Mouse (Mus musculus): ENCODE measurements around the gene Trhr2. TPM values are rescaled to one million over a fixed set of nuclear protein-coding genes. Genes with fewer than 3 reads are reported as not detected.
A peak's percentile ranks its signal among the peaks of the same experiment; 100 is the strongest.
"Not testable (repeated sequence)": the region's sequence is repeated elsewhere in the genome, so short reads cannot be mapped to it uniquely, and the experiment has no call there.

Gene Trhr2
- polyA plus RNA-seq, 1 experiment from 2014 or later, result 0.38 TPM

- 64% methylated on average over 8 of the region's 8 CpGs for WGBS
- Histone ChIP-seq H3K36me3 (no peaks in the 10 kb centered on the region), H3K27ac (no peak overlapping the region), H3K4me3 (no peak overlapping the region), H3K4me1 (peaks cover 11% of the 10 kb centered on the region), H3K4me2 (replicated peaks) (no peak overlapping the region), H3K9ac (0 out of 2 replicates have a peak overlapping the region, but pooled peaks have one; percentile 6), H3K27me3 (peaks cover 5% of the 10 kb centered on the region), H3K9me3 (no peaks in the 10 kb centered on the region)
- ATAC-seq (ENCODE audit: low FRiP score, low read depth), result no peak
Observed at GRCm38 (mm10) chr8:122329072-122329471, 31.5 kb downstream of the Trhr2 start.

DNA sequence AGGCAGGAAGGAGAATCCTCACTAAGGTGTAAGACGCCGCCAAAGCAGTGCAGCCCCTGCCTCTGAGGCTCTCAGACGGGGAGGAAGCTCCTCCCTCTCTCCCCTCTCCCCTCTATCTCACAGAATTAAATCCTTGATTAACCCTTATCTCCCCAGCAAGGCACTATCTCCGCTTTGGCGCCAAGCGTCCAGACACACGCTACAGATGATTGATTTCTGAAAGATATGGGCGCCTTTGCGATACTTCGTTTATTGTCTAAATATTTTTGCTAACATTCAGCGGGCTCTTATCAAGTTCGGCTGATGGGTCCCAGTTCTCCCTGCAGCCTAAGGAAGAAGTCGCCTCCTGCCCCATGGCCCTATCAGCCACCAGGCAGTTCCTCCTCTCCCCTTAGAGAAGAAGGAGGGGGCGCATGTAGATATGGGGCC lies 34.4 kb downstream of the Trhr2 start:
- WGBS, result 33% methylated on average over 14 of the region's 14 CpGs

GRCm38 (mm10) chr8:122325196-122325595 lies 35.4 kb downstream of the Trhr2 start:
- Histone ChIP-seq H3K27me3 (0 out of 2 replicates have a peak, but pooled peaks cover 3% of the 10 kb centered on the region), H3K9ac (0 out of 2 replicates have a peak overlapping the region, but pooled peaks have one; percentile 13), H3K27ac (no peak overlapping the region), H3K36me3 (no peaks in the 10 kb centered on the region), H3K4me3 (no peak overlapping the region), H3K4me2 (replicated peaks) (no peak overlapping the region), H3K9me3 (no peaks in the 10 kb centered on the region), H3K4me1 (peaks cover 5% of the 10 kb centered on the region; the same call in 1 of the 2 replicates)
- 71% methylated on average over 2 of the region's 2 CpGs for WGBS
- no peak for ATAC-seq (ENCODE audit: low FRiP score, low read depth)

More for the DNA sequence above, 34.4 kb downstream of the Trhr2 start:
- Histone ChIP-seq H3K9ac (0 out of 2 replicates have a peak overlapping the region, but pooled peaks have one; percentile 25), H3K4me3 (no peak overlapping the region), H3K4me2 (replicated peaks) (no peak overlapping the region), H3K9me3 (no peaks in the 10 kb centered on the region), H3K4me1 (peaks cover 8% of the 10 kb centered on the region), H3K27ac (no peak overlapping the region), H3K27me3 (0 out of 2 replicates have a peak, but pooled peaks cover 3% of the 10 kb centered on the region), H3K36me3 (no peaks in the 10 kb centered on the region)
- no peak for ATAC-seq (ENCODE audit: low FRiP score, low read depth)

GRCm38 (mm10) chr8:122323951-122324402 lies 36.6 kb downstream of the Trhr2 start:
- not testable (repeated sequence) for H3K27me3 ChIP-seq; H3K4me3 ChIP-seq; H3K27ac ChIP-seq; ATAC-seq (ENCODE audit: low FRiP score, low read depth); H3K4me1 ChIP-seq; H3K9ac ChIP-seq; H3K9me3 ChIP-seq; H3K4me2 ChIP-seq (replicated peaks); H3K36me3 ChIP-seq
- WGBS, result 16% methylated on average over 10 of the region's 13 CpGs

GRCm38 (mm10) chr8:122322792-122323191 lies 37.8 kb downstream of the Trhr2 start:
- H3K4me3 ChIP-seq, result no peak overlapping the region
- H3K9me3 ChIP-seq, result no peaks in the 10 kb centered on the region
- H3K27ac ChIP-seq, result no peak overlapping the region
- no peak overlapping the region for H3K9ac ChIP-seq
- peaks cover 9% of the 10 kb centered on the region; the same call in 1 of the 2 replicates for H3K4me1 ChIP-seq
- ATAC-seq (ENCODE audit: low FRiP score, low read depth), result no peak
- WGBS, result 24% methylated on average over 11 of the region's 11 CpGs
- H3K4me2 ChIP-seq (replicated peaks), result no peak overlapping the region
- H3K36me3 ChIP-seq, result no peaks in the 10 kb centered on the region
- 0 out of 2 replicates have a peak, but pooled peaks cover 3% of the 10 kb centered on the region for H3K27me3 ChIP-seq

GRCm38 (mm10) chr8:122322126-122322525 lies 38.4 kb downstream of the Trhr2 start:
- Histone ChIP-seq H3K9me3 (no peaks in the 10 kb centered on the region), H3K27me3 (0 out of 2 replicates have a peak, but pooled peaks cover 3% of the 10 kb centered on the region), H3K36me3 (no peaks in the 10 kb centered on the region), H3K4me2 (replicated peaks) (no peak overlapping the region), H3K27ac (no peak overlapping the region), H3K4me1 (peaks cover 11% of the 10 kb centered on the region; the same call in 1 of the 2 replicates), H3K4me3 (no peak overlapping the region), H3K9ac (no peak overlapping the region)
- 87% methylated on average over 7 of the region's 7 CpGs for WGBS
- no peak for ATAC-seq (ENCODE audit: low FRiP score, low read depth)

DNA sequence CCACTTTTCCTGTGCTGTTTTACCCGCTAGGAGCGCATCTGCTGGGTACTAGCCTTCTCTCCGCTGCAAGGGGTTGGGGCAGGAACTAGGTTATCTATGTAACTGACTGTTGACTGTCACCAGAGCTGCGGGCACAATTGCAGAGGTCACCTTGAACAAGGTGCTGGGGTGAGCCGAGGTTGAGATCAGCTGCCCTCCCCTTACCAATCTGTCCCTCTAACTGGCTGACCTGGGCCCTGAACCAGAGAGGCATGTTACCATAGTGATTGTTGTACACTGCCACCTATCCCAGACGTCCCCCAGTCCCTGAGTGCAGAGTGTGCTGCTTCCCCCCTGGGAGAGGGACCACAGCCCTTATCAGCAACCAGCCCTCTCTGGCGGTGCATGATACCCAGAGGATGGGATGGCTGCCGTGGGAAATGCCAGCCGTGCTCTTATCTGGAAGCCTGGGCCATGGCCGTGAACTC lies 39.1 kb downstream of the Trhr2 start:
- no peak for ATAC-seq (ENCODE audit: low FRiP score, low read depth)
- H3K27ac ChIP-seq, result no peak overlapping the region
- H3K27me3 ChIP-seq, result 0 out of 2 replicates have a peak, but pooled peaks cover 2% of the 10 kb centered on the region
- peaks cover 11% of the 10 kb centered on the region; the same call in 1 of the 2 replicates for H3K4me1 ChIP-seq
- no peaks in the 10 kb centered on the region for H3K36me3 ChIP-seq
- H3K9me3 ChIP-seq, result no peaks in the 10 kb centered on the region
- no peak overlapping the region for H3K9ac ChIP-seq
- H3K4me3 ChIP-seq, result no peak overlapping the region
- WGBS, result 69% methylated on average over 10 of the region's 10 CpGs
- no peak overlapping the region for H3K4me2 ChIP-seq (replicated peaks)

DNA sequence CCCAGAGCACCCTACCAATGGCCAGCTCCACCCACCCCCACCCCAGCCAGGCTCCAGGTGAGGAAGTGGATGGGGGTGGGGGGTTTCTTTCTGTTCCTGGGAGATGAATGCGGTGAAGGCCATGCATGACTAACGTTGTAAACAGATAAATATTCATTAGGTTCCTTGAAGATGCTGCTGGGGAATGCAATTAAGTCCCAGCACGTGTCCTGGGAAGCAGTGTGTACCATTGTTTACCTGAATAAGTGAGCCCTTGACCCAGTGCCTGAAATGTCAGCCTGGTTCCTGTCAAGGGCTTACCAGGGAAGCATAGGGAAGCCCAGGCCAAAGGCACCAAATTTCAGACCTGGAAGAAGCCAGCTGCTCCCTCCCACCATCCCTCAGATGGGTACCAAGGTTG lies 40.0 kb downstream of the Trhr2 start:
- 32% methylated on average over 3 of the region's 3 CpGs for WGBS
- H3K9ac ChIP-seq, result no peak overlapping the region
- no peaks in the 10 kb centered on the region for H3K27me3 ChIP-seq
- ATAC-seq (ENCODE audit: low FRiP score, low read depth), result no peak
- 0 out of 2 replicates have a peak, but pooled peaks cover 6% of the 10 kb centered on the region for H3K4me1 ChIP-seq
- H3K27ac ChIP-seq, result no peak overlapping the region
- H3K9me3 ChIP-seq, result no peaks in the 10 kb centered on the region
- H3K36me3 ChIP-seq, result no peaks in the 10 kb centered on the region
- H3K4me3 ChIP-seq, result no peak overlapping the region
- H3K4me2 ChIP-seq (replicated peaks), result no peak overlapping the region

DNA sequence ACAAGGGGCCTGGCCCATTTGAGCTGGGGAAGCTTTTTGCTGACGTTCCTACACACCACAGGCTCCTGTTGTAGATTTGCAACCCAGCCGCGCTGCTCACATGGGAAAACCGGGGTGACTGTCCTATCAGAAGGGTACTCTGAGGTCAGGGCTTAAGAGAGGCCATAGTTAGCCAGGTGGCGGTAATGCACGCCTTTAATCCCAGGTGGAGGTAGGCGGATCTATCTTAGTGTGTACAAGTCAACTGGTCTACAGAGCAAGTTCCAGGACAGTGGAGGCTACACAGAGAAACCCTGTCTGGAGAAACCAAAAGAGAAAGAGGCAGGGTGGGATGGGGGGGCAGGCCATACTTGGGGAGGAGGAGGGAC lies 40.9 kb downstream of the Trhr2 start:
- H3K9me3 ChIP-seq, result no peaks in the 10 kb centered on the region
- no peak overlapping the region for H3K27ac ChIP-seq
- no peak for ATAC-seq (ENCODE audit: low FRiP score, low read depth)
- H3K27me3 ChIP-seq, result no peaks in the 10 kb centered on the region
- no peak overlapping the region for H3K4me3 ChIP-seq
- H3K9ac ChIP-seq, result no peak overlapping the region
- H3K36me3 ChIP-seq, result no peaks in the 10 kb centered on the region
- H3K4me1 ChIP-seq, result 0 out of 2 replicates have a peak, but pooled peaks cover 12% of the 10 kb centered on the region
- no peak overlapping the region for H3K4me2 ChIP-seq (replicated peaks)
- 79% methylated on average over 7 of the region's 7 CpGs for WGBS

GRCm38 (mm10) chr8:122319045-122319707 lies 41.4 kb downstream of the Trhr2 start:
- Histone ChIP-seq H3K27ac (no peak overlapping the region), H3K4me1 (0 out of 2 replicates have a peak, but pooled peaks cover 13% of the 10 kb centered on the region), H3K4me2 (replicated peaks) (no peak overlapping the region), H3K4me3 (no peak overlapping the region), H3K27me3 (no peaks in the 10 kb centered on the region), H3K9ac (no peak overlapping the region), H3K36me3 (no peaks in the 10 kb centered on the region), H3K9me3 (no peaks in the 10 kb centered on the region)
- 80% methylated on average over 11 of the region's 11 CpGs for WGBS
- ATAC-seq (ENCODE audit: low FRiP score, low read depth), result no peak

GRCm38 (mm10) chr8:122317918-122318475 lies 42.5 kb downstream of the Trhr2 start:
- no peaks in the 10 kb centered on the region for H3K36me3 ChIP-seq
- H3K4me1 ChIP-seq, result 0 out of 2 replicates have a peak, but pooled peaks cover 13% of the 10 kb centered on the region
- no peak for ATAC-seq (ENCODE audit: low FRiP score, low read depth)
- no peak overlapping the region for H3K4me2 ChIP-seq (replicated peaks)
- WGBS, result 60% methylated on average over 8 of the region's 8 CpGs
- no peak overlapping the region for H3K9ac ChIP-seq
- no peaks in the 10 kb centered on the region for H3K9me3 ChIP-seq
- no peak overlapping the region for H3K4me3 ChIP-seq
- H3K27ac ChIP-seq, result no peak overlapping the region
- H3K27me3 ChIP-seq, result no peaks in the 10 kb centered on the region

DNA sequence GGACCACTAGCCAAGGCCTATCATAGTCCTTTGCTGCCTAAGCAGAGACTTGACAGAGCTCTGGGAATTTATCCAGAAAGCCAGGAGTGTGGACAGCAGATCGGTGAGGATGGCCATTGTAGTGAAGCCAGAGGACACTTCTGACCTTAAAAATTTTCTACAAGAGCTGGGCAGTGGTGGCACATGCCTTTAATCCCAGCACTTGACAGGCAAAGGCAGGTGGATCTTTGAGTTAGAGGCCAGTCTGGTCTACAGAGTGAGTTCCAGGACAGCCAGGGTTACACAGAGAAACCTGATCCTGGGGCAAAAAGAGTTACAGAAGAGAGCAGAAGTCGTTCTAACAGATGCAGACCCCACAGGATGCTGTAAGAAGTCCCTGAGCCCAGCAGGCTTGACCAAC lies 44.1 kb downstream of the Trhr2 start:
- Histone ChIP-seq H3K4me2 (replicated peaks) (no peak overlapping the region), H3K9ac (no peak overlapping the region), H3K27ac (no peak overlapping the region), H3K9me3 (no peaks in the 10 kb centered on the region), H3K36me3 (no peaks in the 10 kb centered on the region), H3K4me3 (no peak overlapping the region), H3K4me1 (0 out of 2 replicates have a peak, but pooled peaks cover 13% of the 10 kb centered on the region), H3K27me3 (no peaks in the 10 kb centered on the region)
- 45% methylated on average over 2 of the region's 2 CpGs for WGBS
- ATAC-seq (ENCODE audit: low FRiP score, low read depth), result no peak
